Mouse (Mus musculus) CD4-positive helper T cell, adult 2 months (primary cell): ENCODE results near the gene Cox6b2.

Experiments
- DNase-seq: peaks from one replicate; pipeline ENCODE4 v3.0.0-alpha.2; 2012; ENCODE audit warnings: low read depth, missing footprints, low spot score

Cox6b2 gene

GRCm38 (mm10) chr7:4719276-4719675 is 33.6 kb downstream of the Cox6b2 start:
- DNase-seq = no peak

- no peak for DNase-seq
These were observed 35.9 kb downstream of the Cox6b2 start for GRCm38 (mm10) chr7:4716955-4717354.

GRCm38 (mm10) chr7:4712594-4712993 is 40.3 kb downstream of the Cox6b2 start:
- no peak for DNase-seq

GRCm38 (mm10) chr7:4705098-4705497 is 47.8 kb downstream of the Cox6b2 start:
- no peak for DNase-seq

- no peak for DNase-seq
These were observed 49.7 kb downstream of the Cox6b2 start for GRCm38 (mm10) chr7:4703195-4703594.

- no peak for DNase-seq
These were observed 50.6 kb downstream of the Cox6b2 start for GRCm38 (mm10) chr7:4702334-4702733.
